Mouse (Mus musculus) gastrocnemius, adult 2 months (tissue): ENCODE results near the gene Ppp1r8. TPM values are rescaled to one million over a fixed set of nuclear protein-coding genes. Genes with fewer than 3 reads are reported as not detected.

Experiments
- DNase-seq: peaks from one replicate; pipeline ENCODE4 v3.0.0; 2022
- H3K27ac ChIP-seq: fragments of 200-600 bp; 2 replicates; pipeline ENCODE4 v1.8.1; 2022; ENCODE audit warnings: mild to moderate bottlenecking
- H3K4me3 ChIP-seq: fragments of 200-600 bp; 2 replicates; pipeline ENCODE4 v1.8.1; 2022; ENCODE audit warnings: mild to moderate bottlenecking, moderate library complexity
- CTCF ChIP-seq: fragments of 200-600 bp; IDR thresholded peaks from 2 replicates; pipeline ENCODE4 v1.8.1; 2022; ENCODE audit warnings: antibody characterized with exemption, mild to moderate bottlenecking, moderate library complexity
- intact Hi-C: fragments of 180-260 bp; cut with DNase I; formaldehyde crosslinking; loops from one replicate; pipeline ENCODE4 v1.15.1; 2025
- long read RNA-seq, 2 experiments: library from polyadenylated mRNA; stranded (forward); transcript quantifications; one replicate each; pipeline ENCODE4 v2.0.0; 2021
- total RNA-seq, 2 experiments: library from RNA; stranded (reverse); gene quantifications; 2 replicates each; pipeline ENCODE4 v1.2.3; 2021

Ppp1r8 gene
- total RNA-seq, result 10 to 100 TPM; 13.6 to 14.8 TPM
- long read RNA-seq, experiment 1, result 0 reads
- long read RNA-seq, experiment 2, partial matches to known transcripts, result 0 of 5 reads
- long read RNA-seq, experiment 2, other reads (novel, unspliced or antisense), result 2 of 5 reads

DNA sequence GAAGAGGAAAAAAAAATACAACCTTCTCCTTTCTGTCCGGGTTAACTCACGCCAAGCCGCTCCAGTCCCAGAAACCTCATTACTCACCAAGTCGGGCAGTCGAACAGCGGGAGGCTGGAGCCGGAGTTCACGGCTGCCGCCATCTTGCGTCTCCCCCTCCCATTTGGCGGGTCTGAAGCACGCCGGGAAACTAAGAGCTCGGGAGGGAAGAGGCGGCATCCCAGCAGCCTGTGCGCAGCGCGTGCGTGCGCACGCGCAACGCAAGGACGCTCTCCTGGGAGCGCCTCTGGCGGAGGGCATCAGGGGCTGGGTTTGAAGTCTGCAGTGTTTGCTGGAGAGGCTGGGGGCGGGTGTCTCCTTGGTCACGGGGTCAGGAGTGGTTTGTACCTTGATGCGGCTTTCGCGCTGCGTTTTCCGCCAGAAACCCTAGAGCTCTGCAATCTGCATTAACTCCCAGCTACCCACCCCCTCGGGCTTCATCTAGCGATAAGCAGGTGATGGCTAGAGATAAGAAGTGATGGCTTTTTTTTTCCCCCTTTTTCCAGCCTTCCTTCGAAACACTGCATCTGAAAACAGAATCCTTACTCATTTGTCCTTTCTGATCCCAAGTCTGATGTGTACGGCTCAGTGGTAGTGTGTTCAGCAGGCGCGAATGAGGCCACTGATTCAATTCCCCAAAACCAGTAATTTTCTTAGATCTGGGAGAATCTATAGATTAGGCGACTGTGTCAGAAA is at the start of gene Ppp1r8:
Ppp1r8 (minus strand) TSS at position 200 of the 735 bp plus-strand sequence.
- intact Hi-C loops, result loop anchor here (5.0 kb wide), 1 partner anchor 79 kb away; the partner anchor contains the start of gene Fam76a

DNA sequence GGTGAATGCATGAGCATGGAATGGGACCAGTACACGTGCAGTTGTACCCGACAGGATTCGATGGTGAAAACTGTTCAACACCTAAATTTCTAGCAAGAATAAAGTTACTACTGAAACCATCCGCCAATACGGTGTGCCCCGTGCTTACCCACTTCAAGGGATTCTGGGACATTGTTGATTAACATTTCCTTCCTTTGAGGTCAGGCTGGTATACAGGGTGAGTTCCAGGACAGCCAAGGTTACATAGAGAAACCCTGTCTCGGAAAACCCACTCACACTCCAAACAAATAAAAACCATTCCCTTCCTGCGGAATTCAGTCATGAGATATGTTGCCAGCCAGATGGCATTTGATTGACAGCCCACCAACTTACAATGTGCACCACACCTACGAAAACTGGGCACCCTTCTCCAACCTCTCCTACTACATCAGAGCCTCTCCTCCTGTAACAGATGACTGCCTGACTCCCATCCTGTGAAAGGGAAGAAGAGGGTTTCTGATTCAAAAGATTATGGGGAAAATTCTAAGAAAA is 41.9 kb upstream of the Ppp1r8 start:
- intact Hi-C loops, result loop anchor here (5.0 kb wide), 1 partner anchor 37 kb away; the partner anchor contains the start of gene Fam76a
- Histone ChIP-seq H3K4me3 (peak overlapping the region; percentile 76), H3K27ac (peak overlapping the region; percentile 90)
- TF ChIP-seq CTCF, result no peak
- DNase-seq, result no peak

More for the DNA sequence above, at the start of gene Ppp1r8:
- peak; percentile 94 for DNase-seq
- H3K4me3 ChIP-seq, result peak within 1 kb of the TSS; percentile 72
- H3K27ac ChIP-seq, result peak within 1 kb of the TSS; percentile 88
- peak; percentile 54 for TF ChIP-seq CTCF

DNA sequence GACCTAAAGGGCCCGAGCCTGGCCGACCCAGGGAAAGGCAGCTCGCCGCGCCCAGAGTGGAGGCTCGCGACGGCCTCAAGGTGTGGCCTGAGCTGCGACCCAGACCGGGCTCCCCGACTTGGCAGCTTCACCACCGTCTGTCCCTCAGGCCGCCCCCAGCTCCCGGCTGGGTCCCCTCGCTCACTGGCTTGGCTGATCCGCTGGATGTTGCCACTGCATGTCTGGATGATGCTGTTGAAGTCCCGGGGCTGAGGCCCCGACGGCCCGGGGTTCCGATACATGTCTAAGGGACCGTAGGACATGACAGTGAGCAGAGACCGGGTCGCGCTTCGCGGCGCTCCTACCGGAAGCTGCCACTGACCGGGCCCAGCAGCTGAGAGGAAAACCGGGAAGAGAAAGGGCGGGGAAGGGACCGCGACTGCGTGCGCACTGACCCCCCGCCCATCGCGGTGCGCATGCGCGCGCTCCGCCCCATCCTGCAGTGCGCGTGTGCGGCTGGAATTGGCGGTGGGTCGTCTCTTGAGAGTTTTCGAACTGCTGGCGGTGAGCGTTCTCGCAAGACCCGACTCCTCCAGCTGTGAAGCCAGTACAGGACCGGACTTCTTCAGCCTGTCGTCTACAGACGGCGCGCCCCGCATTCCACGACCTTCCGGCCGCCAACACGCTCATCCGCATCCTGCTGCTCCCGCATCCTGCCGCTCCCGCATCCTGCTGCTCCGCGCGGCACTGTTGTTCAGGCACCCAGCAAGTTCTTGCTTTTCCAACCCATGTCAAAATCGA is 41.3 kb upstream of the Ppp1r8 start, which contains the start of gene Stx12:
Stx12 (minus strand) TSS at position 446 of the 780 bp plus-strand sequence.
- intact Hi-C loops, result loop anchor here (5.0 kb wide), 1 partner anchor 38 kb away; the partner anchor contains the start of gene Fam76a
- H3K4me3 ChIP-seq, result peak within 1 kb of the TSS; percentile 76
- no peak for TF ChIP-seq CTCF
- DNase-seq, result peak; percentile 94
- H3K27ac ChIP-seq, result peak within 1 kb of the TSS; percentile 90

DNA sequence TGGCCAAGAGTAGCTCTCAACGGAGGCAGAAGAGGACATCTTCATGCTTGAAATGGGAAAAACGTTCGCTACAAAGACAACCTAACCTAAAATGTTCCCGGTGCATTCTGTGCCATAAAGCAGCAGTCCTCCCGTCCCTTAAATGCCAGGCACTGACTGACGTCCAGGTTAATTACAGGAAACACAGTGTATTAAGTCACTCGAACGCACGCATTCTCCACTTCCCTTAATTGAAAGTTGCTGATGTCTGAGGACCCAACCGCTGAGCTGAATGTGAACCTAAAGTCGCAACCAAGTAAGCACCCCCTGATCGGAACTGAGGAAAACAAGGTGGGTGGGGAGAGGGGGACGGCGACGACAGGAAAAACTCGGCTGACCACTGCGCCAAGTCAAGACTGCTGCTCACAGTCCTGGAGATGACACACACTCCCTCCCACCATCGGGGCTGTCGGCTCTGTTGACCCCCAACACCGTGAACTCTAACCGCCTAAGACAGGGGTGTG is 40.6 kb upstream of the Ppp1r8 start:
- H3K4me3 ChIP-seq, result peak overlapping the region; percentile 76
- no peak for DNase-seq
- no peak for TF ChIP-seq CTCF
- intact Hi-C loops, result loop anchor here (5.0 kb wide), 1 partner anchor 39 kb away; the partner anchor contains the start of gene Fam76a
- H3K27ac ChIP-seq, result peak overlapping the region; percentile 90

DNA sequence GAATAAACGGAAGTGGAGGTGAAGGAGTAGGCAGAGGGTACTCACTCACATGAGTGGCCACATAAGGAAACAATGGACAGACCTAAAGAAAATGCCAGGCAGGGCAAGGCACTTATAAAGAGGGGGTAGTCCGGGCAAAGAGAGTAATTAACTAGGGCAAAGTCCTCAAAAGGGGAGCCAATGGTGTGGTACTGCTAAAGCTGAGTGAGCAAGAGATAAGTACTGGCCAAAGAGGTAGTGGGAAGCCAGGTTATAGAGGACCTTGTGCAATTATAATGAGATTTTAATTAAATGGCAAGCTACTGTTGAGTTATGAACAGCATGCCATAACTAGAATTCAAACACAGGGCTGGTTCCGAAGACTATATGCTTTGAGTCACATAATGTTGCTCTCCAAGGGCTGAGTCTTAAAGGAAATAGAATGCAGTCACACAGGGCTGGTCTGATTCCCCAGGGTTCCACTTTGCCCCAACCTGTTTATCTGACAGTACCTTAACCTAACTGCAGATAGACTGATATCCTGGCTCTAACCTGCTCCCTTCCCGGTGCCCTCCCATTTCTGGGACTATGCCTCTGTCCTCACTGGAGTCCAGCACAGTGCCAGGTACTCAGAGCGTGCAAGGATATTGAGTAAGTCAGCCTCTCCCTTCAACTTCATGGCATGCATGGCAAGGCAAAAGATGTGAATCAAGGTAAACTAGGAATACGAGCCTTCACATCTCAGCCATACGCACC is 31.6 kb upstream of the Ppp1r8 start:
- TF ChIP-seq CTCF, result no peak
- Histone ChIP-seq H3K27ac (no peak overlapping the region), H3K4me3 (no peak overlapping the region)
- intact Hi-C loops, result no loop called here
- DNase-seq, result no peak

DNA sequence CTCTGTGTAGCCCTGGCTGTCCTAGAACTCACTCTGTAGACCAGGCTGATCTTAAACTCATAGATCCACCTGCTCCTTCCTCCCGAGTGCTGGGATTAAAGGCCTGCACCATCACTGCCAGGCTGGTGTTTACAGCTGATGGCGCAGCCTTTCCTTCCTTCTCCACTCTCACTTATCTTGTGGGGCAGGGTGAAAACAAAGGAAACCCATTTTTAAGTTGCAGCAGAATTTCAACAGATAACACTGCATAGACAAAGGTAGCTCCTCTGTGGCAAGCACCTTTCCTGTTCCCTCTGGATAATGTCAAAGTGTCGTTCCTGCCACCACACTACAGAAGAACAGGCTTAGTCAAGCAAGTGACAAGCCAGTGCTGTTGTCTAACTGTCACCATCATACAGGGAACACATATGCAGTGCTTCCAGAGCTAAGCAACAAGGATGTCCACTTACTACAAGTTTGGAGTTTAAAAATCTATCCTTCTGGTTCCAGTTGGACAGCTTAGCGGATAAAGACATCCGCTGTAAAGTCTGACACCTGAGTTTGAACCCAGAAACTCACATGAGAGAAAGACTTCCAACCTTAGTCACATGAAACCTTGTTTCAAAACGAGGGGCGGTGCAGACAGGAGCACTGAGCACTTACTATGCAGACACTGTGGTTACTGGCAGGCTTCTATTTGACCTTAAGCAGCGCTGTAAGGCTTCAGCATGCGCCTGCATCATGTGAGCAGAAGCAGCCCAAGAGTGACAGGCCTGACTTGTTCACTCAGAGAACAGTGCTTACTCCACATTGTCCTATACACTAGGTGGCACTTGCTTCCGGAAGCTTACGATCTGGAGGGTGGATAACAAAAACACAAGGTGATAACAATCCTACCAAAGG is 30.8 kb upstream of the Ppp1r8 start:
- no peak for TF ChIP-seq CTCF
- H3K27ac ChIP-seq, result no peak overlapping the region
- intact Hi-C loops, result no loop called here
- no peak overlapping the region for H3K4me3 ChIP-seq
- DNase-seq, result no peak

DNA sequence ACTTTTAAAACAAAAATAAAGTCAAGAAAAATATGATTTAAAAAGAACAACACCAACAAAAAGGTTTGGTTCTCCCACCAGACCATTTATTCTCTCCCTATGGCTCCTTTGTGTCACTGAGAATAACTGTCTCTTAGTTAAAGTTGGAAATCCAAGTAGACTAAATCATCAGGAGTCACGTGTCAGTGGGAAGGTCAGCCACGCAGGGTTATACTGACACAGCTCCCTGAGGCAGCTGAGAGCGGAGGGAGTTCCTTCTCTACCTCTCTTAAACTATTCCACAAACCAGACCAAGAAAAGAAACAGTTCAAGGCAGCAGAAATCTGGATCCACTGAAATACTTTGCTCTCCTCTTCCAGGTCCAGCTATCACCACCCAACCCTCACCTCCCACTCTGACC is 28.1 kb upstream of the Ppp1r8 start:
- DNase-seq, result no peak
- no peak overlapping the region for H3K4me3 ChIP-seq
- H3K27ac ChIP-seq, result no peak overlapping the region
- intact Hi-C loops, result no loop called here
- no peak for TF ChIP-seq CTCF

DNA sequence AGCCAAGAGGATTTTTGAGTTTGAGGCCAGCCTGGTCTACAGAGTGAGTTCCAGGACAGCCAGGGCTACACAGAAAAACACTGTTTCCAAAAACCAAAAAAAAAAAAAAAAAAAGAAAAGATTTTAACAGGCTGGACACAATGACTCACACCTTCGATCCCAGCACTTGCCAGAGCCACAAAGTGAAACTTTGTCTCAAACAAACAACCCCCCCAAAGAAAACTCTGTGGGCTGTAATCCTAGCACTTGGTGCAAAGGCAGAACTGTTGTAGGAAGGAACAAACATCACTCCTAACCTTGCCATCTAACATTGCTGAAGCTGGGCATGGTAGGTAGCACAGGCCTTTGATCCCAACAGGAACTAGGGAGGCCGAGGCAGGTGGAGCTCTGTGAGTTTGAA is 21.9 kb upstream of the Ppp1r8 start:
- no peak for TF ChIP-seq CTCF
- DNase-seq, result no peak
- intact Hi-C loops, result no loop called here
- no peak overlapping the region for H3K4me3 ChIP-seq
- no peak overlapping the region for H3K27ac ChIP-seq

DNA sequence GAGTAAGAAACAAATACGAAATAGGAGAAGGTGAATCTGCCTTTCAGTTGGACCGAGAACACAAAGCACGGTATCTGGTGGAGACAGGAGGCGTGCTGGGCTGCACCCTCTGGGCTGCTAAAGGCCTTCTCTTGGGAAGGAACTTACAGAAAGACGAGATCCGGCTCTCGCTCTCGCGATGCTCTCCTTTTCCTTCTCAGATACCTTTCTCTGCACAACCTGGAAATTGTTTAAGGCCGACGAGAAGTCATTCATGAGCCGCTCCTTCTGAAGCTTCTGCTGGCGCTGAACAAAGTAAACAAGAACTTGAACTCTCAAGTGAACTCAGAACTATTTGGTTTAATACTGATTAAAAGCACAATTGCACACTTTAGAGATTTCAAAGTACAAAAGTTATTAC is 20.0 kb upstream of the Ppp1r8 start:
- H3K27ac ChIP-seq, result no peak overlapping the region
- no peak for TF ChIP-seq CTCF
- no peak overlapping the region for H3K4me3 ChIP-seq
- intact Hi-C loops, result no loop called here
- DNase-seq, result no peak

DNA sequence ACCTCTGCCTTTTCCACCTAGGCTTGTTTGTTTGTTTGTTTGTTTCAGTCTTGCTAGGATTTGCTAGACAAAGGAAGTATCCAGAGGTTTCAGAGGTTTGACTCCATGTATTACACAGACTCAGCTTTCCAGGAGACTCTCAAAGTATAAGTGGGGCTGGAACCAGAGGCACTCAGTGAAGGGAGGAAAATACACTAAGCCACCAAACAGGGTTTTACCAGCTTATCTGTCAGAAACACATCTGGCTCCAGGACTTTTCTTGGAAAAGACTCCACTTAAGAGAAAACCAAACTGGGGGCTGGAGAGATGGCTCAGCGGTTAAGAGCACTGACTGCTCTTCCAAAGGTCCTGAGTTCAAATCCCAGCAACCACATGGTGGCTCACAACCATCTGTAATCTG is 17.9 kb upstream of the Ppp1r8 start:
- intact Hi-C loops, result no loop called here
- H3K4me3 ChIP-seq, result no peak overlapping the region
- DNase-seq, result no peak
- no peak for TF ChIP-seq CTCF
- no peak overlapping the region for H3K27ac ChIP-seq

DNA sequence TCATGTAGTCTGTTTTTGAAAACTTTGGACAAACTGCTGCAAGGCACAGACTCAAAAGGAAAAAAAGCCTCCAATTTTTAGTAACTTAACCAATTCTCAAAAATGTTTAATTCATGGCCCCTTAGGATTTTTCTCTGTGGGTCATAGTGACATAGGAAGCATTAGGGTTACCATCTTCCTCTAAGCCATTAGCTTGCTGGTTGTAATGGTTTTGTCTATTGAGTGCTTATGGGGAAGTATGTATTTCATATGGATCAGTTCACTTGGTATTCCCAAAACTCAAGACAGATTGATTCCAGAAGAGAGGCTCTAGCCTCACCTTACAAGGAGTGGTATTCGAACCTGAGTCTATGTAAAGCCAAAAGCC is 719 bp upstream of the Ppp1r8 start:
- H3K4me3 ChIP-seq, result peak overlapping the region; percentile 72
- H3K27ac ChIP-seq, result peak overlapping the region; percentile 88
- no peak for TF ChIP-seq CTCF
- intact Hi-C loops, result loop anchor here (5.0 kb wide), 1 partner anchor 79 kb away; the partner anchor contains the start of gene Fam76a
- DNase-seq, result no peak
